Mouse (Mus musculus) ES-CJ7 (cell line): ENCODE measurements around the gene Morn2.

Source experiments
- DNase-seq: peaks from one replicate; pipeline ENCODE4 v3.0.0; 2011; ENCODE audit warnings: low read depth, low spot score

Morn2 gene

DNA sequence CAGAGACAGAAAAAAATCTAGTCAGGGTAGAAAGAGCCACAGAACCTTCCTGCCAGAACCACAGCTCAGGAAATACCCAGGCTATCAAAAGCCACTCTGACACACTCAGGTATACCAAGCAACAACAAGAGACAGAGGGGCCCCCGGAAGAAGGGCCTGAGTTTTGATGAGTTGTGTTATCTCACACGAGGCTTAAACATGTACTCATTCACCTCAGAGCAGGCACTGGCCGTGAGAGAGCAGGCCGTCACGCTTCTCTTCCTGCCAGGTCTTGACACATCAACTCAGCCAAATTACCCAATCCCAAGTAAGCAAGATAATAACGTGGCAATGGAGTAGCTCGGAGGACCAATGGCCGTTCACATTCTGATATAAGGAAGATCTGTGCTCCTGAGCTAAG, 33.7 kb downstream of the Morn2 start:
- no peak for DNase-seq

DNA sequence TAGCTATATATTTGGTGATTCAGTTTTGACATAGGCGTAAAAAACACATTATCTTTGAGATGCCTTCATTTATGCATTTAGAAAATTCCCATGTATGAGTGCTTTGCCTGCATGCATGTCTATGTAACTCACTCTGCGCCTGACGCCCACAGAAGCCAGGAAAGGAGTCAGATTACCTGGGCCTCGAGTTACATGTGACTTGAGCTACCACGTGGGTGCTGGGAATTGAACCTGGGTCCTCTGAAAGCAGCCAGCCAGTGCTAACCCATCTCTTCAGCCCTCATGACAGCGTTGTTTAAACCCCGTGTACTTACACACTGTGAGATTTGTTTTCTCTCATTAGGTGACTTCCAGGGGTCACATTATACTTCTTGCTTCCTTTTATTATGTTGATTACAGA, 34.5 kb downstream of the Morn2 start:
- DNase-seq, result no peak

DNA sequence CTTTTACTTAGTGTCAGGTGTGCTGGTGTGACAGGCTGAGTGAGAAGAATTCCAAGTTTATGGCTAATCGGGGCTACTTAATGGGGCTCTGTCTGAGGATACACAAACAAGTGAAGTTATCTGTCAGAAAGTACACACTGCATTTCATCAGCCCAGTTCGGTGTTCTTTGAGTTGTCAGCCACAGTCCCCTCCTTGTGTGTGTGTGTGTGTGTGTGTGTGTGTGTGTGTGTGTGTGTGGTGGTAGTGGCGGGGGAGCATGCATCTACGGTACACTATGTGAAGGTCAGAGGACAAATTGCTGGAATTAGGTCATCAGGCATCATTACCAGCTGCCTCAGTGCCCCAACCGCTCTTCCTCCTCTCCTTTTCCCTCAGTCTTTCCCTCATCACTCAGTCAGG, 35.5 kb downstream of the Morn2 start:
- no peak for DNase-seq

DNA sequence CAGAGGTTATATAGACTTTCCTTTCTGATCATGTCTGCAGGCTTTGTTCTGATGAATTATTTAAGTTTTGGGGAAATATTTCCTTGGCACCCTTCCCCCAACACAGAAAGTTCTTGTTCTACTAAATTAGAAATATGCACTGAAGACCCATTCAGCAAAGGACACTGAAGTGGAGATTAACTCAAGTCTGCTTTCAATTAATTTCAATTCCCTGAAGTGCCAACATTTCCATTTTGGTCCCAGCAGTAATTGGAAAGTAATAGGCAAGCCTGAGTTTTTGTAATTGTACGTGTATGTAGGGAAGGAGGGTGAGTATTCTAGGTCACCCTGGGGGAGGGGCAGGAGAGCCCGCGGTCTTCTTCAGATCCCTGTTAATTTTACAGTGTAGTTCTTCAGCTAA, 36.4 kb downstream of the Morn2 start:
- DNase-seq, result no peak

DNA sequence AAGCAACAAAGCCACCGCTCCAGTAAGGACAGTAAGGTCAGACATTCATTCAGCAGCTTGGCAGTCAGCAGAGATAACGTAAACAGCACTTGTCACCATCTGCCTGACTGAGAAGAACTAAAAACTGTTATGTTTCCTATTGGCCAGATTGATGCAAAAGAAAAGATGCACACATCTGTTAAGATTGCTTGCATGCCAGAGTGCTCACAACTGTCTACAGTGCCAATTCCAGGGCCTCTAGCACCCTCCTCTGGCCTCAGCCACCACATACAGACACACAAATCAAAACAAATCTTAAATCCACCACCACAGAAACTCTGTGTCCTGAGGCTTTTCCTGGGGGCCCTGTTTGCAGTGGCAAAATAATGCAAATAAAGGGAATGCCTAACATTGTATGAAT, 42.4 kb downstream of the Morn2 start:
- peak; percentile 21 for DNase-seq

DNA sequence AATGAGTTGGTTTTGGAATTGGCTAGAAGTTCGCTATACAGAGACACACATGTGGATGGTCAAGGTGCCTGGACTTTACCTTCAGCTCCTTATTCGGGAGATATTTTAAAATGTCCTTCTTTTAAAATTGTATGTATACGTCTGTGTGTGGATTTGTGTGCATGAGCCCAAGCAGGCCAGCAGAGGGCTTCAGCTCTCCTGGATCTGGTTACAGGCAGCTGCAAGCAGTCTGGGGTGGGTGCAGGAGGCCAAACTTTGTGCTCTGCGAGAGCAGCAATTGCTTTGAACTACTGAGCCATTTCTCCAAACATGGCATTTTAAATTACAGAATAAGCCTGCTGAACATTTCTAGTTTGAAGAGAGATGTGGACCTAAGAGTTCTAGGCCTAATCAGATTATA, 55.3 kb downstream of the Morn2 start:
- DNase-seq, result peak; percentile 63

DNA sequence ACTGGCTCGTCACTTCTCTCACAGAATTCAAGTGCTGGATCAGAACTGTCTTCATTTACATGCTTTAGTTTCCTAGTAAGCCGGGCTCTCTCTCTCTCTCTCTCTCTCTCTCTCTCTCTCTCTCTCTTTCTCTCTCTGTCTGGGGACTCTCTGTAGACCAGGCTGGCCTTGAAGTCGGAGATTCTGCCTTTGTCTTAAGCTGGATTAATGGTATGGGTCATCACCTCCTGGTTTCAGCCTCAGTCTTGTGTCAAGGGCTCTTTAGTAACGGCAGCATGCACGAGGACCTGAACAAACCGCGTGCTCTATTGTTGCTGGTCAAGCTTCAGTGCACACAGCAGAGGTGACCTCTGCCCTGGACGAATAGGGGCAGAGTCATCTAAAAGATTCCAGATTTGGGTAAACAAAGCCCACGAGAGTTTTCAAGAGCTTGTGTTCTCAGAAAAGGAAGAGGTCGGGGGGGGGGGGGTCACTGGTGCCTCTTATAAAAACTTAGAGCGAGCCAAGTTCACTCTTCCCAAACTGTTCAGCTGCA, 56.7 kb downstream of the Morn2 start:
- no peak for DNase-seq
